Mouse (Mus musculus) testis, postnatal 10 days (tissue): ENCODE measurements around the gene Gxylt2.

ENCODE experiments used
- DNase-seq: peaks from one replicate; pipeline ENCODE4 v3.0.0; 2021; ENCODE audit warnings: low spot score

Gene Gxylt2

GRCm38 (mm10) chr6:100850671-100851081 is 146.1 kb downstream of the Gxylt2 start:
- DNase-seq = no peak

GRCm38 (mm10) chr6:100851083-100851482 is 146.5 kb downstream of the Gxylt2 start:
- DNase-seq = no peak
